Mouse (Mus musculus) c-Kit-positive CD71-positive TER-119-negative erythroid progenitor cells, embryonic 14.5 days (primary cell): ENCODE results near the gene Ddx24.

Source experiments
- DNase-seq: peaks from one replicate; pipeline ENCODE4 v3.0.0-alpha.2; 2013; ENCODE audit warnings: low read depth

Ddx24 gene

DNA sequence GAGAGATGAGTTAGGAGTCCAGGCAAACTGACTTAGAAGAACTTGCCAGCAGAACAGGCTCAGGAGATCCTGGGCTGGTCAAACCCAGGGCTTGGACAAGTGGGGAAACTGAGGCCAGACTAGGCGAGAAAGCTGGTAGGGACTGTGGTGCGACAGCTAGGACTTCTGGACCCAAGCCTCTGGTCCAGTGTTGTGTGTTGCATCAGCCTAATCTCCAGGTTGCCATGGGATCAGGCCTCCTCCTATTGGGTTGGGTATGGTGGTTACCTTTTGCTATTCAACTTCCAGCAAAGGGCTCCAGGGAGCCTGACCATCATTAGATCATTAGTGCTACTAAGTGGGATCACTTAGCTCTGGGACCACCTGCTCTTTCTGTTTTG, 36.3 kb downstream of the Ddx24 start:
- no peak for DNase-seq

DNA sequence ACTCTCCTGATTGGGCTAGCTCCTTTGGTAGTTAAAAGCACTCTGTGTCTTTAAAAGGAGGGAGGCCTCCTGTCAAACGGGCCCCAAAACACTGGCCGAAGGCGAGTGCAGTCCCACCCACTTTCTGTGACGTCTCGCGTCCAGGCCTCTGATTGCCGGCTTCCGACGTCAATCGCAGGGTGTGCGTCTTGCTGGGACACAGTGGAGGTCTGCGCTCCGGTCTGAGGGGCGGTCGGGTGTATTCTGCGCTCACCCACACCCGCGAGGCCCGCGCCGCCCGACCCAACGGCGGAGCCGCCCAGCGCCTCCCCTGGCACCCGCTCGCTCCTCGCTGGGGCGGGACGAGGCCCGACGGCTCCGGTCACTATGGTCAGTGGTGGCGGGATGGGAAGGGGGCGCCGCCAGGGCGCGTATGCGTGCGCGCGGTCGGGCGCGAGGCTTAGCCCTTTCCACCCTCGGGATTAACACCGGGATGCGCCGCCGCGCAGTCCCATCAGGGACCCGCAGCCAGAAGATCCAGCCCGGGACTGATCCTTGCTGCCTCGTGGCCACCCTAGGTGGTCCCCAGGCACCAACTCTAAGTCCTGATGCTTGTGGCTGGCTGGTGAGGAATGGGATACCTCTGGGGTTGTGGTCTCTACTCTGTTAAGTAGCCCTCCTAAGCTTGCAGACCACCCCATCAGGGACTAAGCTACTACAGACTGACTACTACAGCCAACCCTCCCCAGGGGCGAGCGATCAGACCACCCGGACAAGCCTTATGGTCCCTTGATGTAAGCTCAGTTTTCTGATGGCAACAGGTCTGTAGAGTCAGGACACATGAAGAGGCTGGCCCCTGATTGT, 36.9 kb downstream of the Ddx24 start, which contains the start of gene Otub2:
Otub2 (plus strand) TSS at position 178 of the 843 bp plus-strand sequence.
- DNase-seq: peak; percentile 91

DNA sequence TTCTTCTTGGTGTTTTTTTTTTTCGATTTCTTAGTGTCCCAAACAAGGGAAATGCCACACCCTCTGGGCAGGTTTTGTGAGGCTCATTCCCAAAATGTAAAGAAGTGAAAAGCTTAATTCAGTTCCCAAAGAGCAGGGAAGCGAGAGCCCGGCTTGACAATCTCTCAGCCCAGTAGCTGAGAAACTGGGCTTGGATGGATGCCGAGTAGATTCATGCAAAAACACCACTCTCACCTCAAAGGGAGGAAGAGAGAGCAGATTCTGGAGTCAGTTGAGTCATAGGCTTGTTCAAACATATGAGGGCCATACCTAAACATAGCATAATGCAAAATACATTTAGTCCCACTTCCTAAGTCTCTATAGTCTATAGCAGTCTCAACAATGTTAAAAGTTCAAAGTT, 45.4 kb downstream of the Ddx24 start:
- no peak for DNase-seq

DNA sequence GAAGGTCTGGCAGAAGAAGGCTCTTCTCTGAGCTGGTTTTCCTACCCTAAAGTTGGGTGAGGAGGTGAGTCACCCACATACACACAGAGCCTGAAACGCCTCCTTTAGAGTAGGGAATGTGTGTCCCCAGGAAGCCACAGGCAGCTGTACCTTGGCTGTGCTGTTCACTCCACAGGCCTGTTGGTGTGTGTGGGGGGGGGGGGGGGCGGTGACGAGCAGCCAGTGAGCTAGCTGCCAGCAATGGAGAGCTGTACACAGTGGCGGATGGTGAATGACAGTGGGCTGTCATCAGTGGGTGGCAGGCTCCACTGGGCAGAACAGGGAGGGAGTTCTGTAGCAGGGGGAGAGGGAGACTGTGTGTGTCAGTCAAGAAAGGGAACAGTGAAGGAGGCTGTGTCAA, 48.9 kb downstream of the Ddx24 start:
- DNase-seq: no peak

DNA sequence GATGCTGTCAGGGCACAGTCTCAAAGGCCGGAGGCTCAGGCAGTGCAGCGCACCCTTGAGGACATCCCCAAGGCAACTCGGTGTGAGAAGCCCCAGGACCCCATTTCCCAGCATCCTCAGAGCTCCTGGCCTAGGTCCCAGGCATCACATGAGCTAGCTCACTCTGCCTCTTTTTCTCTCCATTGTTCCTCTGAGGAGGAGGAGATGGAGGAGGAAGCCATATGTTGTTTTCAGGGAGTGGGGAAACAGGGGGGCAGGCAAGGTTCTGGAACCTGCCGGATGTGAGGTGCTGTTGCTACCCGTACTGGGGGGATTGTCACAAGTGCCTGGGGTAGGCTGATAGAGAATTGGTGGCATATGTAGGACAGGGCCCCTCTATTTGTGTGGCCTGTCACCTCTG, 49.5 kb downstream of the Ddx24 start:
- DNase-seq: no peak

DNA sequence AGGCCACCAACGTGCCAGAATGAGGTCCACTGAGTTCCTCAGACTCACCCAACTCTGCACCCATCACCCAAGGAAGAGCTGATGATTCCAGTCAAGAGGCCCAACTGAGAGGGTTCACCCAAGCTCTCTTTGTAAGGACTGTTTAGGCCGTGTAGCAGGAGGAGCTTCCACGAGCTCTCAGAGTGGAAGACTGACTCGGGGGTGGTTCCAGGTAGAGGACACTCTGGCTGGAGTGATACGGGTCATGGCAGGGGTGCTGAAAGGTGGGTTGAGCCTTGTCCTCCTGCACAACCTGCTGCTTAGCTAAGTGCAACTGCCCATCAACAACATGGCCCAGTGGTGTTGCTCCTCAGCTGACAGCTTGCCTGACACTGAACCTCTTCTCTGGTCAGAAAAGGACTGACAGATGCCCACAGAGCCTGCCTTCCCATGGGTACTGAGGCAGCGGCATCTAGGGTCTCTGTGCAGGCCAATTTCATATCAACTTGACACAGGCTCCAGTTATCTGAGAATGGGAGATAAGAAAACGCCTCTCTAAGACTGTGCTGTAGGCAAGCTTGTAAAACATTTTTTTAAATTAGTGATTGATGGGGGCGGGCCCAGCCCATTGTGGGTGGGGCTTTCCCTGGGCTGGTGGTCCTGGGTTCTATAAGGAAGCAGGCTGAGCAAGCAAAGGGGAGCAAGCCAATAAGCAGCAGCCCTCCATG, 51.9 kb downstream of the Ddx24 start:
- DNase-seq: no peak

DNA sequence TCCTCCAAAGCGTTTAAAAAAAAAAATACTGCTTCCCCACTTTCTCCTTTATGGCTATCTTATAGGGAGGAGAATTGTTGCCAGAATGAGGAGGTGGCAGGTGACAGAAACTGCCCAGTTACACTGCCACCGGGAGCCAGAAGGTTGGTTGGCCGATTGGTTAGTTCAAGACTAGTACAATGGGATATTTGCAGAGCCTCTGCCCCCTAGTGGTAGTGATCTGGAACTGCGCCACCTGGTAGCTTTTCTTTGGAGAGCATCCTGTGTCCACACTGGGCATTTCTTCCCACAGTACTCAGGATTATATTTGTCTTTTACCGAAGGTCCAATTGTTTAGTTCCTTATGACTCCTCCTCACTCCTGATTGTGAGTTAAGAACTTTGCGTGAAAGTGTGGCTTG, 53.9 kb downstream of the Ddx24 start:
- DNase-seq: no peak

DNA sequence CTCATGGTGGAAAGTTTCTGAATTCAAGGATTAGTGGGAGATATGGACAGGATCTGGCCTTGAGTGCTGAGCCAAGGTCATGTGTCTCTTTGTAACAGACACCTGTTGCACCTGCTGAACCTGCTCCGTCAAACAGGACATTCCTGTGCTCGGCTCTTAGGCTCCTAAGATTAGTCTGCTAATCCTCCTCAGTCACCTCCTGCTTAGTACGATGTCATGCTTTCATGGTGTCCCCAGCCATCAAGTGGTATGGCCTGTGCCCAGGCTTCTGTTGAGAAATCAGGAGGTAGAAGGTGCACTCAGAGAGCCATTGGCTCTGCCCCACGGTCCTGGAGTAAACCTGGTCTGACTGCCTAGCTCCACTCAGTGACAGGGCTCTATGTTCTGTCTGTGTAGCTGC, 54.8 kb downstream of the Ddx24 start:
- no peak for DNase-seq

DNA sequence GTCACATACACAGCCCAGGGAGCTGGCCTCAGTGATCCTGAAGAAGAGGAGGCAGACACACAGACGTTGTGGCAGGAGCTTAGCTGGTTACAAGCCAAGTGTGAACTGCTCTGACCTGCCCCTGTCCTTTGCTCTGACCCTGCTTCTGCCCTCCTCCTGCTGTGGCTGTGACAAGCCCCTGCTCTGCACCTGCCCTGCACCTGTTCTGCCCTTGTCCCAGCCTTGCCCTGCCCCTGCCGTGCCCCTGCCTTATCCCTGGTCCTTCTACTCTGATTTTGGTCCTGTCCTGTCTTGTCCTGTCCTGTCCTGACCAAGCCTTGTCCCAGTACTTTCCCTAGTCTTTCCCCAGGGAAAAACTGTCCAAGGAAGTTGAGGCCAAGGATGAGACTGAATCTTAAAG, 56.9 kb downstream of the Ddx24 start:
- no peak for DNase-seq

DNA sequence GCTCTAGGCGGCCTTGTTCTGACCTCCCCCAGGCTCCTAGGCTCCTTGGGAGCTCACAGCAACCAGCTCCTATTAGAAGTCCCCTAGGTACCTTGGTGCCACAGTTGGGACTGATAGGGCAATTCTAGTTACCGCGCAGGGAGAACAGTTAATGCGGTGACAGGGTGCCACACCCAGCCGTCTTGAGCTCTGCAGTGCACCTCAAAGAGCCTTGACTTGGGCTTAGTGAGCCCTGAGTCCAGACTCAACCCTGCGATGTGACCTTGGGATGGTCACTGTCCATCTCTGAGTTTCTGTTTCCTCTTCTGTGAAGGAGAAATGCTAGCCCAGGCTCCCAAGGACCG, 57.3 kb downstream of the Ddx24 start:
- DNase-seq: no peak

DNA sequence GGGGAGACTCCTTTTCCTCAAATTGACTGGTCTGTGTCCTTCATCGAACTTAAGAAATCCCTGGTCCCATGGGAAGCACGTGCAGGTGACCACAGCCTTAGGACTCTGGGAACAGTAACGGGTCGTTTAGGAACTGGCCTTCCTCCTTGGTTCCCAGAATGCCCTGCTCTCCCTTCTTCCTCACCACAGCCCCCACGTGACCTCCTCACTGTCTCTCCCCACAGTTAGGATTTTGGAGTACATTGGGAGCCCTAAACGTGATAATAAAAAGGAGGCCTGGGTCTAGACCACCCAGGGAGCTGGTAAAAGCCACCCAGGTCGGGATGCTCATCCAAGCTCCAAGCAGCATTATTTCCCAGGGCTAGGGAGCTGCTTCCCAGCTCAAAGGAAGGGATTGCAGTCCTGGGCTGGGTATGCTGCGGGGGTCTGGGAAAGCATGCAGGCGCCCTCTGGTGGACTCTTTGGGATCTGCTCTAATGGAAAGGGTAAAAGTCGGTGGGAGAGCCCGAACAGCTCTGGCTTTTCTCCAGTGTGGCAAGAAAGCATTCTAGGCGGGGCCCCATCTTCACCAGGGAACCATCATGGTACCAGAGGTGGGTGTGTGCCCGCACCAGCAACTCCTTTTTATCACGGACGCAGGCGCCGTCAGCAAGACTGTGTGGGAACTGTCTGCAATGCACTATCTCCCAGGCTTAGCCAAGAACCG, 57.9 kb downstream of the Ddx24 start:
- DNase-seq: no peak

DNA sequence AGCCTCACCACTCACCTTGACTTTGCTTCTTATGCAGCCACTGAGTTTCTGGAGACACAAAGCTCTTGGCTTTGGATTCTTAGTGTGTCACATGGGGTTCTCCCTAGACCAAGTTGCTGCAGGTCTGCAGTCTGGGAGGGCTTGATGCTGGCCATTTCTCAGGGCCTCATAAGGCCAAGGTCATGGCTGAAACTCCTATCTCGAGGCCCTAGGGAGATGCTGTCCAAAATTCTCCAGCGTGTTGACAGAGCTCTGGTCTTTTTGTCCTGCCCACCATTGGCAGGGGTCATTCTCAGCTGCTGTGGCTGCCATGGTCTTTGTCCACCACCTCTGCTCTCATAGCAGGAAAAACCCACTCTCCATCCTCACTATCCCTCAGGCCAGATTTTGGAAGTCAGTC, 58.5 kb downstream of the Ddx24 start:
- DNase-seq: no peak

DNA sequence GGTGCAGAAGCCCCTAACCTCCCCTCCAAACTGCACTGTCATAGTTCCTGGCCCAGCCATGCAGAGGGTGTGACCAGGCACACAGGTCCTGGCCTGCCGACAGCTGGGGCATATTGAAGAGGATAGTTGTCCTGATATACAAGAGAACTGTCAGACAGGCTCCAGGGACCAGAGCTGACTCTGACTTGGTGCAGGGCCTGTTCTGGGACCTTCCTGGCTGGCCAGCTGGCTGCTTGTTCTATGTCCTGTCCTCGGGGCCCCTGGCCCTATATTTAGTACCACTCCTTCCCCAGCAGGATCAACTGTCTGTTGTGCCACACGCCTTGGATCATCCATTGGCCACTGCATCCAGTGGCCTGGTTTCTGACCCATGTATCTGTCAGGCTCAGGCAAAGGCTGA, 63.3 kb downstream of the Ddx24 start:
- DNase-seq: no peak

DNA sequence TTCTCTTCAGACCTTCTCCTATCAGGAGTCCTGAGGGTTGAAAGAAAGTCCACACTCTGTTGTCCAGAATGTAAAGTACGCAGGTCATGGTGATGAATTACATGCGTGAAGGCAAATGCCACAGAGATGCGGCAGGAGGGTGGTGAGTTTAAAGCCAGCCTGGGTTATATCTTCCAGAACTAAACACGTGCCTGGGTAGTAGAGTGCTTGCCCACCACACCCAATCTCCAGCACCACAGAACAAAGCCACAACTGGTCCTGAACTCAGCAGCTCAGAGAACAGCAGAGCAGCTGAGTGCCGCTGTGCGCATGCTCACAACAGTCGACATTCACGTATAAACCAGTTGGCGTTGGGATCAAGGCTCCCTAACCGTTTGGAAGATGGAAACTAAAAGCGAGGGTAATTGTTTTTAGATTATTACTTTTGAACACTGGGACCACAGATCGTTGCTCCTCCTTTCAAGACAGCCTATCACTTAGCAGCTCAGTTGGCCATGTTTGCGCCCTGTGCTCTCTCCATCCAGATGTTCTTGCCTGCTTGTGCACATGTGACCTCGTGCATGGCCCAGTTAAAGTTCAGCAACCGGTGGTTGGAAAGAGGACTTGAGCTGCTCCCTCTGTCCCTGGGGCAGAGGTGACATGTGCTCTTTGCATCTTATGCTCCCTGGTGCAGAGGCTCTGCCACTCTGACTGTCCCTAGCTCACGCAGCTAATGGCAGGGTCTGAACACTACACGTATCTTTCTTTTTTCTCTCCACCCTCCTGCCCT, 63.9 kb downstream of the Ddx24 start:
- DNase-seq: no peak

DNA sequence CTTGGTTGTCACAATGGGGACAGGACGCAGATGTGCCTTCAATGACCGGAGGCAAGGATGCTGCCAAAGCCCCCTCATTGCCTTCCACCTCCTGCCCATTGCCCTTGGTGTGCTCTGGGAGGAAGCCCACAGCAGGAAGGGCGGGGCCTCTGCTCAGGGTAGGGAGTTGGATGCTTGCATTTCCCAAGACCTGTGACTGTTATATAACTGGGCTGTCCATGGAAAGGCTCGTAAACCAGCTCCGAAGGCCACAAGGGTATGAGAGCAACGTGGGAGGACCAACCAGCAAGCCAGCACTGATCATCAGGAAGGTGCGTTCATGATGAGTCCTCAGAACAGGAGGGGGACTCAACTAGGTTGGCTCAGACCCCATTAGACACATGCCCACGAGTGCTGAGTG, 64.8 kb downstream of the Ddx24 start:
- no peak for DNase-seq

DNA sequence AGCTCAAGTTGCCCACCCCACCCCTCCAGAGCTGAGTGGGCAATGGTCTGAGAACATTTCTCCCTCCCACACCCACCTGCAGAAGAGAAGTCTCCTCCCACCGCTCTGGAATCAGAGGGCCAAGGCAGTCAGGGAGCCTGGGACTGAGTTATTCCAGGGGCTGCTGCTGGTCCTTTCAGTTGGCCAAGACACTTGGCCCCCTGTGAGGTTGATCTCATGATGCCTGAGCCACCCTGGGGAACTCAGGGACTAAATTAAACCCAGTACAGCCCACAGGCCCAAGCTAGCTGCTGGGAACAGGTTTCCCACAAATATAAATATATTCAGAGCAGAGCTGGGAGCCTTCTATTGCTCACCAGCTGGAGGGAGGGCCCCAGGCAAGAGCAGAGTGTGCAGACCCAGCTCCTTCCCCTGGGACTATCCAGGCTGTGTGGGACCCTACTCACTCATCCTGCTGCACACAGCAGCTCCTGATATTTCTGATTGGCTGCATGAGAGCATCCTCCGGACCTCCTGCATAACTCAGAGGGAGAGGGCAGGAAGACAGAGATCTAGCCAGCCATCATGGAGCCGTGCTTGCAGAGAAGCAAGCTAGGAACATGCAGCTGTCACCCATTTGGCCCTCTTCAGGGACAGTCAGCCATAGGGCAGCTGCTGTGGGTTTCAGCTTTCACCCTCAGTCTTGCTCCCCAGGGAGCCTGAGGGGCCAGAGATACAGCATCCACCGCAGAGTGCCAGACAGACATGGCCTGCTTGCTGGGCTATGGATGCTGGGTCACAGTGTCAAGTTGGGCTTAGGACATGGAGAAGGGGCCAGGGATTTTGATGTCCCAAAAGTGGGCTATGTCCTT, 66.5 kb downstream of the Ddx24 start:
- no peak for DNase-seq

DNA sequence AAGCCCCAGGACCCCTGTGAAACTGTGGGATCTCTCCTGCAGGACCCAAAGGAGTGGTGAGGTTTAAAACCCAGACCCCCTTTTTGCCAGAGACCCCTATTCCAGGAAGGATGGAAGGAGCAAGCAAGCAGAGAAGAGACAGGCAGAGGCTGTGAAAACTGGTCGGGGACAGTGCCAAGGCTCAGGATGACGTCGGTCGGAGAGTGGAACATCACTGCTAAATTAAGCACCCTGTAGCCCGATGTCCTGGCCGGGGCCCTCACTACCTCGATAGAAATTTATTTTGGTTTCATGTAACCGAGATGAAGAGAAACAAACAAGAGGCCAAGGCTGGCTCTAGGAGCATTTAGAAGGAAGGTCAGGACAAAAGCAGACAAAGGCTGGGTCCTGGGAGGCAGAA, 67.4 kb downstream of the Ddx24 start:
- DNase-seq: no peak
